Mouse (Mus musculus): ENCODE measurements around the gene Fam107b. TPM values are rescaled to one million over a fixed set of nuclear protein-coding genes. Genes with fewer than 3 reads are reported as not detected.

The Fam107b gene
- polyA plus RNA-seq, 1 experiment from 2014 or later: 26.5 TPM

- no peaks in the 10 kb centered on the region for H3K36me3 ChIP-seq (ENCODE audit: control insufficient read depth, insufficient read depth, low read length)
- peak overlapping the region; percentile 3; the same call in 1 of the 2 replicates for H3K4me2 ChIP-seq (ENCODE audit: low read length)
- 20% methylated on average over 3 of the region's 3 CpGs for WGBS
- no peak overlapping the region for H3K4me3 ChIP-seq (ENCODE audit: control insufficient read depth in 1 of 2, insufficient read depth in 1 of 2, low read depth in 1 of 2, low read length in 2 of 2)
- no peaks in the 10 kb centered on the region for H3K27me3 ChIP-seq (ENCODE audit: control insufficient read depth, insufficient read depth, low read length)
- no peak overlapping the region for H3K9ac ChIP-seq (ENCODE audit: low read length)
- peak overlapping the region; percentile 68 to 70 for H3K27ac ChIP-seq (replicated peaks in 1 of 2; ENCODE audit: control insufficient read depth in 1 of 2, insufficient read depth in 1 of 2, low read depth in 2 of 2, low read length in 2 of 2)
- peaks cover 34 to 52% of the 10 kb centered on the region in 2 experiments for H3K4me1 ChIP-seq (ENCODE audit: control insufficient read depth in 2 of 2, insufficient read depth in 2 of 2, low read length in 2 of 2)
- peak; percentile 10; the same call in 1 of the 2 replicates for ATAC-seq (ENCODE audit: insufficient number of reproducible peaks, insufficient read depth, low FRiP score, low read depth)
- H3K9me3 ChIP-seq (ENCODE audit: control insufficient read depth, low read length): no peaks in the 10 kb centered on the region
These were observed 174.8 kb downstream of the Fam107b start for GRCm38 (mm10) chr2:3745041-3745440.

- no peaks in the 10 kb centered on the region for H3K9me3 ChIP-seq (ENCODE audit: control insufficient read depth, low read length)
- H3K4me1 ChIP-seq (ENCODE audit: control insufficient read depth in 2 of 2, insufficient read depth in 2 of 2, low read length in 2 of 2): peaks cover 34 to 52% of the 10 kb centered on the region in 2 experiments
- no peak overlapping the region for H3K4me3 ChIP-seq (ENCODE audit: control insufficient read depth in 1 of 2, insufficient read depth in 1 of 2, low read depth in 1 of 2, low read length in 2 of 2)
- peak; percentile 54 for ATAC-seq (ENCODE audit: insufficient number of reproducible peaks, insufficient read depth, low FRiP score, low read depth)
- peak overlapping the region; percentile 67 to 70 for H3K27ac ChIP-seq (replicated peaks in 1 of 2; ENCODE audit: control insufficient read depth in 1 of 2, insufficient read depth in 1 of 2, low read depth in 2 of 2, low read length in 2 of 2)
- H3K9ac ChIP-seq (ENCODE audit: low read length): no peak overlapping the region; the same call in 1 of the 2 replicates
- 29% methylated on average over 13 of the region's 13 CpGs for WGBS
- 0 out of 2 replicates have a peak overlapping the region, but pooled peaks have one; percentile 7 for H3K4me2 ChIP-seq (ENCODE audit: low read length)
- H3K27me3 ChIP-seq (ENCODE audit: control insufficient read depth, insufficient read depth, low read length): no peaks in the 10 kb centered on the region
- H3K36me3 ChIP-seq (ENCODE audit: control insufficient read depth, insufficient read depth, low read length): no peaks in the 10 kb centered on the region
These were observed 175.8 kb downstream of the Fam107b start for GRCm38 (mm10) chr2:3745910-3746606.

- no peak for ATAC-seq (ENCODE audit: insufficient number of reproducible peaks, insufficient read depth, low FRiP score, low read depth)
- no peaks in the 10 kb centered on the region for H3K36me3 ChIP-seq (ENCODE audit: control insufficient read depth, insufficient read depth, low read length)
- H3K4me2 ChIP-seq (ENCODE audit: low read length): no peak overlapping the region
- no peak overlapping the region for H3K4me3 ChIP-seq (ENCODE audit: control insufficient read depth in 1 of 2, insufficient read depth in 1 of 2, low read depth in 1 of 2, low read length in 2 of 2)
- H3K9me3 ChIP-seq (ENCODE audit: control insufficient read depth, low read length): no peaks in the 10 kb centered on the region
- no peak overlapping the region; the same call in 1 of the 2 replicates for H3K9ac ChIP-seq (ENCODE audit: low read length)
- 59% methylated on average over 12 of the region's 12 CpGs for WGBS
- H3K27me3 ChIP-seq (ENCODE audit: control insufficient read depth, insufficient read depth, low read length): no peaks in the 10 kb centered on the region
- no peak overlapping the region for H3K27ac ChIP-seq (replicated peaks in 1 of 2; ENCODE audit: control insufficient read depth in 1 of 2, insufficient read depth in 1 of 2, low read depth in 2 of 2, low read length in 2 of 2)
- H3K4me1 ChIP-seq (ENCODE audit: control insufficient read depth in 2 of 2, insufficient read depth in 2 of 2, low read length in 2 of 2): peaks cover 33 to 53% of the 10 kb centered on the region in 2 experiments
These were observed 178.6 kb downstream of the Fam107b start for GRCm38 (mm10) chr2:3748714-3749503.

GRCm38 (mm10) chr2:3749504-3750024, 179.3 kb downstream of the Fam107b start:
- Histone ChIP-seq H3K4me1 (ENCODE audit: control insufficient read depth in 2 of 2, insufficient read depth in 2 of 2, low read length in 2 of 2) (peaks cover 32 to 49% of the 10 kb centered on the region in 2 experiments), H3K9me3 (ENCODE audit: control insufficient read depth, low read length) (no peaks in the 10 kb centered on the region), H3K9ac (ENCODE audit: low read length) (no peak overlapping the region; the same call in 1 of the 2 replicates), H3K4me3 (ENCODE audit: control insufficient read depth in 1 of 2, insufficient read depth in 1 of 2, low read depth in 1 of 2, low read length in 2 of 2) (no peak overlapping the region), H3K27ac (replicated peaks in 1 of 2; ENCODE audit: control insufficient read depth in 1 of 2, insufficient read depth in 1 of 2, low read depth in 2 of 2, low read length in 2 of 2) (no peak overlapping the region), H3K27me3 (ENCODE audit: control insufficient read depth, insufficient read depth, low read length) (no peaks in the 10 kb centered on the region), H3K36me3 (ENCODE audit: control insufficient read depth, insufficient read depth, low read length) (no peaks in the 10 kb centered on the region), H3K4me2 (ENCODE audit: low read length) (no peak overlapping the region)
- 80% methylated on average over 6 of the region's 6 CpGs for WGBS
- no peak for ATAC-seq (ENCODE audit: insufficient number of reproducible peaks, insufficient read depth, low FRiP score, low read depth)

DNA sequence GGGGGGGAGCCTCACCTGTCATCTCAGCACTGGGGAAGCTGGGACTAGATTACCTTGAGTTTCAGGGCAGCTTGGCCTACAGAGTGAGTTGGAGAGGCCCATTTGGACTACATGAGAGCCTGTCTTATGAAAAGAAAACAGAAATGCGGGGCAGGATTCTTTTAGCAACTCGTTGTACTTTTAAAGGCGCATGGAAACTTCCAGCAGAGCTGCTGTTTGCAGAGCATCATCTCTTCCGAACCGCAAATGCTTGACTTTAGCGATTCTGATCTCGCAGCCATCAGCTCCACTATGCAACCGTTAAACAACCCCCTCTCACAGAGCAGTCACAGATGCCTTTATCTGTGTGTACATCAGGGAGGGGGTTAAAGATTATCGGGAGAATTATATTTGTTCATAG, 179.8 kb downstream of the Fam107b start:
- no peak overlapping the region for H3K27ac ChIP-seq (replicated peaks in 1 of 2; ENCODE audit: control insufficient read depth in 1 of 2, insufficient read depth in 1 of 2, low read depth in 2 of 2, low read length in 2 of 2)
- ATAC-seq (ENCODE audit: insufficient number of reproducible peaks, insufficient read depth, low FRiP score, low read depth): no peak
- no peak overlapping the region for H3K4me3 ChIP-seq (ENCODE audit: control insufficient read depth in 1 of 2, insufficient read depth in 1 of 2, low read depth in 1 of 2, low read length in 2 of 2)
- H3K4me2 ChIP-seq (ENCODE audit: low read length): no peak overlapping the region
- H3K27me3 ChIP-seq (ENCODE audit: control insufficient read depth, insufficient read depth, low read length): no peaks in the 10 kb centered on the region
- no peak overlapping the region for H3K9ac ChIP-seq (ENCODE audit: low read length)
- H3K9me3 ChIP-seq (ENCODE audit: control insufficient read depth, low read length): no peaks in the 10 kb centered on the region
- H3K36me3 ChIP-seq (ENCODE audit: control insufficient read depth, insufficient read depth, low read length): no peaks in the 10 kb centered on the region
- 82% methylated on average over 9 of the region's 9 CpGs for WGBS
- H3K4me1 ChIP-seq (ENCODE audit: control insufficient read depth in 2 of 2, insufficient read depth in 2 of 2, low read length in 2 of 2): peaks cover 29 to 45% of the 10 kb centered on the region in 2 experiments

DNA sequence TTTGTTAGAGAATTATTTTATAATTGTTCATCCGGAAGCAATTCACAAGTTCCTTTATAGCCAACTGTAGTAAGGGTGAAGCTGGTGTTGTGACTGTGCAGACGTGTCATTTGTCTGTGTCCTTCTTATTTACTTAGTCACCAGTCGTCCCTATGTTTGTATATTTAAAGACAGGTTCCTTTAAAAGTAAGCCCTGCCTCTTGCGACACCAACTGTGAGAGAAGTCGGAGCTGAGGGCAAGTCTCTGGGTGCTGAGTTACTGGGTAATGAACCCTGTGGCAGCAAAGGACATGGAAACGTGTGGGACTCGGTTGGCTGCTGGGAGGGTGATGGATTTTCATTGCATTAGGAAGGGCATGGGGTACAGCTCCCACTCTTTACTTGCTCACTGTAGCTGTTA, 182.1 kb downstream of the Fam107b start:
- no peaks in the 10 kb centered on the region for H3K27me3 ChIP-seq (ENCODE audit: control insufficient read depth, insufficient read depth, low read length)
- H3K36me3 ChIP-seq (ENCODE audit: control insufficient read depth, insufficient read depth, low read length): no peaks in the 10 kb centered on the region
- no peaks in the 10 kb centered on the region for H3K9me3 ChIP-seq (ENCODE audit: control insufficient read depth, low read length)
- WGBS: 69% methylated on average over 7 of the region's 7 CpGs
- H3K9ac ChIP-seq (ENCODE audit: low read length): no peak overlapping the region
- H3K27ac ChIP-seq (replicated peaks in 1 of 2; ENCODE audit: control insufficient read depth in 1 of 2, insufficient read depth in 1 of 2, low read depth in 2 of 2, low read length in 2 of 2): no peak overlapping the region
- no peak overlapping the region for H3K4me3 ChIP-seq (ENCODE audit: control insufficient read depth in 1 of 2, insufficient read depth in 1 of 2, low read depth in 1 of 2, low read length in 2 of 2)
- no peak overlapping the region for H3K4me2 ChIP-seq (ENCODE audit: low read length)
- ATAC-seq (ENCODE audit: insufficient number of reproducible peaks, insufficient read depth, low FRiP score, low read depth): no peak
- H3K4me1 ChIP-seq (ENCODE audit: control insufficient read depth in 2 of 2, insufficient read depth in 2 of 2, low read length in 2 of 2): peaks cover 18 to 26% of the 10 kb centered on the region in 2 experiments

DNA sequence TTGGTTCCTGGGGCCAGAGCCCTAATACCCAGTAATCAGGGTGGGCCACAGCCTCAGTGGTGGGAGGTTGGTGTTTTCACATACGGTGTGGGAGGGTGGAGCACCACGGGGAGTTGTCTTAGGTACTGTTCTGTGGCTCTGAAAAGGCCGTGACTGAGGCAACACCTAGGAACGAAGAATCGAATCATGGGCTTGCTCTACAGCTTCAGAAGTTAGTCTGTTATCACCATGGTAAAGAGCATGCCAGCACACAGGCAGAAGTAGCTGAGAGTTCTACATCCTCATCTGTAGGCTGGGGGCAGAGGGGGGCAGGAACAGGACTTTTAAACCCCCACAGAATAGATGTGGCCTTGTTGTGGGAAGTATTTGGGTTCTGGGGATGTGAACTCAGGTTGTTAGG, 182.6 kb downstream of the Fam107b start:
- Histone ChIP-seq H3K27me3 (ENCODE audit: control insufficient read depth, insufficient read depth, low read length) (no peaks in the 10 kb centered on the region), H3K9me3 (ENCODE audit: control insufficient read depth, low read length) (no peaks in the 10 kb centered on the region), H3K4me2 (ENCODE audit: low read length) (no peak overlapping the region), H3K27ac (replicated peaks in 1 of 2; ENCODE audit: control insufficient read depth in 1 of 2, insufficient read depth in 1 of 2, low read depth in 2 of 2, low read length in 2 of 2) (no peak overlapping the region), H3K4me3 (ENCODE audit: control insufficient read depth in 1 of 2, insufficient read depth in 1 of 2, low read depth in 1 of 2, low read length in 2 of 2) (no peak overlapping the region), H3K4me1 (ENCODE audit: control insufficient read depth in 2 of 2, insufficient read depth in 2 of 2, low read length in 2 of 2) (peaks cover 18 to 26% of the 10 kb centered on the region in 2 experiments), H3K9ac (ENCODE audit: low read length) (no peak overlapping the region), H3K36me3 (ENCODE audit: control insufficient read depth, insufficient read depth, low read length) (no peaks in the 10 kb centered on the region)
- ATAC-seq (ENCODE audit: insufficient number of reproducible peaks, insufficient read depth, low FRiP score, low read depth): 0 out of 2 replicates have a peak, but pooled peaks have one; percentile 17
- 82% methylated on average over 5 of the region's 5 CpGs for WGBS

All from heart, embryonic 14.5 days (tissue).